Mouse (Mus musculus) heart, embryonic 16.5 days (tissue): ENCODE results near the gene Rbm19. TPM values are rescaled to one million over a fixed set of nuclear protein-coding genes. Genes with fewer than 3 reads are reported as not detected.
"Not testable (repeated sequence)": the region's sequence is repeated elsewhere in the genome, so short reads cannot be mapped to it uniquely, and the experiment has no call there.

Experiments
- ATAC-seq: fragments of 200-750 bp; cut with Nextera tagmentation; replicated peaks from 2 replicates; pipeline ENCODE4 v1.8.0; 2017; ENCODE audit warnings: moderate number of reproducible peaks; ENCODE audit not compliant: insufficient read depth, low FRiP score; ENCODE audit errors: extremely low read depth
- H3K27ac ChIP-seq: fragments of 300-500 bp; sonication (generic); 2 replicates; pipeline ENCODE4 v1.5.1; 2014; ENCODE audit warnings: mild to moderate bottlenecking, low read length, control low read depth, moderate library complexity
- H3K27me3 ChIP-seq: fragments of 300-500 bp; sonication (generic); 2 replicates; pipeline ENCODE4 v1.6.1; 2014; ENCODE audit warnings: low read length, mixed read lengths; ENCODE audit not compliant: control insufficient read depth, insufficient read depth
- H3K36me3 ChIP-seq: fragments of 300-500 bp; sonication (generic); 2 replicates; pipeline ENCODE4 v1.6.1; 2014; ENCODE audit not compliant: control insufficient read depth, insufficient read depth
- H3K4me1 ChIP-seq: fragments of 300-500 bp; sonication (generic); 2 replicates; pipeline ENCODE4 v1.6.1; 2014; ENCODE audit warnings: low read length, mixed read lengths; ENCODE audit not compliant: control insufficient read depth, insufficient read depth
- H3K4me2 ChIP-seq: fragments of 300-500 bp; sonication (generic); 2 replicates; pipeline ENCODE4 v1.6.1; 2014; ENCODE audit warnings: low read depth, mild to moderate bottlenecking, control low read depth, low read length
- H3K4me3 ChIP-seq: fragments of 300-500 bp; sonication (generic); 2 replicates; pipeline ENCODE4 v1.5.1; 2014; ENCODE audit warnings: mild to moderate bottlenecking, control low read depth, low read length
- H3K9ac ChIP-seq: fragments of 300-500 bp; sonication (generic); 2 replicates; pipeline ENCODE4 v1.6.1; 2014; ENCODE audit warnings: low read length, control low read depth
- H3K9me3 ChIP-seq: fragments of 300-500 bp; sonication (generic); replicated peaks from 2 replicates; pipeline ENCODE4 v1.6.1; 2016; ENCODE audit warnings: low read length; ENCODE audit not compliant: control insufficient read depth
- WGBS: fragments of 180-500 bp; shearing (Covaris S2); extraction: QIAGEN DNeasy Blood & Tissue Kit; methylation state at CpG from one replicate; pipeline ENCODE4 v1.1.7; 2014; 5-methylcytosine and 5-hydroxymethylcytosine counted together
- polyA plus RNA-seq: library from polyadenylated mRNA; unstranded; fragments of >200 nt; fragmentation: Nextera tagmentation; extraction: Ambion mirVana; gene quantifications from 2 replicates; pipeline ENCODE4 v1.2.1, GENCODE M21; 2015

The Rbm19 gene
- polyA plus RNA-seq, 1 experiment from 2014 or later: 14.6 TPM

GRCm38 (mm10) chr5:120102097-120102496, 14.2 kb upstream of the Rbm19 start:
- no peak overlapping the region for H3K9ac ChIP-seq
- 63% methylated on average over 8 of the region's 8 CpGs for WGBS
- no peaks in the 10 kb centered on the region for H3K9me3 ChIP-seq
- H3K4me1 ChIP-seq: no peaks in the 10 kb centered on the region
- no peak overlapping the region for H3K27ac ChIP-seq
- H3K4me3 ChIP-seq: no peak overlapping the region
- no peaks in the 10 kb centered on the region for H3K36me3 ChIP-seq
- ATAC-seq: no peak
- no peak overlapping the region for H3K4me2 ChIP-seq
- 0 out of 2 replicates have a peak, but pooled peaks cover 2% of the 10 kb centered on the region for H3K27me3 ChIP-seq

DNA sequence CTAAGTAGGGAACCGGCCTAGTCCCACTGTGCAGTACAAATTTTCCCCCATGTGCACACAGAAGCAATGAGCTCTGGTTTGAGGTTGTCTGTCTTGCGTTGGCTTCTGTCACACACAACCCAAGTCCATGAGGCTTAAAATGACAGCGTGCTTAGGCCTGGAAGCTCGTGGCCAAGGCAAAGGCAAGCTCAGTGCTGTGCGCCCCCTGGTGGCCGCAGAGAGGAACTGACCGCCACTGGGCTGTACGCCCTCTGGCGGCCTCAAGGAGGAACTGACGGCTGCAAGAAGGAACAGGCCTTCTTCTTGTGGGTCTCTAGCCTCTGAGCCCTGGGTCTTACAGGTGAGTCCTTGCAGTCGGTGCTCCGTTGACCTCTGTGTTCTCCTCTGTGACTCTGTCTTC, 13.5 kb upstream of the Rbm19 start:
- H3K4me1 ChIP-seq: no peaks in the 10 kb centered on the region
- no peaks in the 10 kb centered on the region for H3K36me3 ChIP-seq
- WGBS: 9% methylated on average over 12 of the region's 12 CpGs
- no peaks in the 10 kb centered on the region for H3K9me3 ChIP-seq
- H3K9ac ChIP-seq: no peak overlapping the region
- H3K4me2 ChIP-seq: no peak overlapping the region
- H3K4me3 ChIP-seq: no peak overlapping the region
- 0 out of 2 replicates have a peak, but pooled peaks cover 2% of the 10 kb centered on the region for H3K27me3 ChIP-seq
- no peak overlapping the region for H3K27ac ChIP-seq
- peak; percentile 34; the same call in 1 of the 2 replicates for ATAC-seq

GRCm38 (mm10) chr5:120103458-120103857, 12.8 kb upstream of the Rbm19 start:
- Histone ChIP-seq H3K36me3 (no peaks in the 10 kb centered on the region), H3K4me2 (no peak overlapping the region), H3K27me3 (0 out of 2 replicates have a peak, but pooled peaks cover 2% of the 10 kb centered on the region), H3K9me3 (no peaks in the 10 kb centered on the region), H3K27ac (no peak overlapping the region), H3K4me3 (no peak overlapping the region), H3K9ac (no peak overlapping the region), H3K4me1 (no peaks in the 10 kb centered on the region)
- ATAC-seq: no peak
- 36% methylated on average over 12 of the region's 12 CpGs for WGBS

- no peak overlapping the region for H3K27ac ChIP-seq
- peaks cover 2% of the 10 kb centered on the region; the same call in 1 of the 2 replicates for H3K27me3 ChIP-seq
- 19% methylated on average over 12 of the region's 12 CpGs for WGBS
- no peak; the same call in 1 of the 2 replicates for ATAC-seq
- no peaks in the 10 kb centered on the region for H3K9me3 ChIP-seq
- no peaks in the 10 kb centered on the region for H3K36me3 ChIP-seq
- no peak overlapping the region for H3K4me2 ChIP-seq
- no peaks in the 10 kb centered on the region for H3K4me1 ChIP-seq
- H3K4me3 ChIP-seq: no peak overlapping the region
- no peak overlapping the region for H3K9ac ChIP-seq
Measured at GRCm38 (mm10) chr5:120106424-120107073, 9.7 kb upstream of the Rbm19 start.

GRCm38 (mm10) chr5:120114361-120114760, 1.9 kb upstream of the Rbm19 start:
- Histone ChIP-seq H3K9ac (no peak overlapping the region), H3K4me2 (no peak overlapping the region), H3K4me1 (peaks cover 6% of the 10 kb centered on the region), H3K27ac (no peak overlapping the region), H3K27me3 (no peaks in the 10 kb centered on the region; the same call in 1 of the 2 replicates), H3K36me3 (peaks cover 5% of the 10 kb centered on the region; the same call in 1 of the 2 replicates), H3K4me3 (no peak overlapping the region), H3K9me3 (no peaks in the 10 kb centered on the region)
- 80% methylated on average over 12 of the region's 12 CpGs for WGBS
- ATAC-seq: no peak

DNA sequence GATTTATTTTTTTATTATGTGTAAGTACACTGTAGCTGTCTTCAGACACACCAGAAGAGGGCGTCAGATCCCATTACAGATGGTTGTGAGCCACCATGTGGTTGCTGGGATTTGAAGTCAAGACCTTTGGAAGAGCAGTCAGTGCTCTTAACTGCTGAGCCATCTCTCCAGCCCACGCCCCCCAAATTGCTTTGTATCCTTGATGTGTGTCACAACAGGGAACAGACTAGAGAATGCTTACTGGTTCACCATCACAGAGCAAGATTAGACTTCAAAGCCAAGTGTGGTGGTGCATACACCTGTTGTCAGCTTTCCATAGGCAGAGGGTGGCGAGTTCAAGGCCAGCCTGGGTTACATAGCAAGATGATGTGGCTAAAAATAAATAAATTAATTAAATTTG, 896 bp downstream of the Rbm19 start:
- not testable (repeated sequence) for H3K9ac ChIP-seq, ATAC-seq

DNA sequence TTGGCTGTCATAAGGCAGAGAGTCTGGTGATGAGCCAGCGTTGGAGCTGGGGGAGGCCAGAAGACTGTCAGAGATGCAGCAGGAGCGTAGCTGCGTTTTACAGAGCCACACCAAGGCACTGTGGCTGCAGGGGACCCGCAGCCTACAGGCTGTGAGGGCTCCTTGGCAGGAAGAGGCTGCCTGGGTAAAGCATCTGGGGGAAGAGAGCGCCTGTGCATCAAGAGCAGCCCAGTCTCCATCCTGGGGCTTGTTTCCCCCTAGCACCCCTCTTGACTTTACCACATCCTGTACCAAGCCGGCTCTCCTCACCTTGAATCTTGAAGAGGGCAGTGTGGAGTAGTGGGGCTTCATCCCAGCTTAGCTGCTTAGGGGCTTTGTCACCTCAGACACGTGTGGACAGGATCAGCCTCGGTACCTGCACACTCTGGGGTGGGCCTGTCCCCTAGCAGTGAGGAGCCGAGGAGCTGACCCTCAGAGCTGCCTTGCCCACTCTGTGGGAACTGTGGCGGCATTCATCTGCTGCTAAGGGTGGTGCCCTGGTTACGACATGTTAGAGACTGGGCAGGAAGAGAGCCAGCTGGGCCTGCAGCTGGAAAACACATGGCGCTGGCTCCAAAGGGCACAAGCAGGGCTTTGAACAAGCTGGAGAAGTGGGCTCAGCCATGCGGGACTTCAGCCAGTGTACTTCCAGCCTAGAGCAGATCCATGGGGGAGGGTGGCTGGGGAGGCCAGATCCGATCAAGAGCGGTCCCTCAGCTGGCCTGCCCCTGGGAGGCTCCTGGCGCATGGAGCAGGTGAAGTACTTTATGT, 8.8 kb downstream of the Rbm19 start:
- Histone ChIP-seq H3K27ac (peak overlapping the region; percentile 18; the same call in 1 of the 2 replicates), H3K27me3 (no peaks in the 10 kb centered on the region), H3K4me2 (no peak overlapping the region), H3K4me1 (no peaks in the 10 kb centered on the region), H3K4me3 (no peak overlapping the region), H3K9ac (no peak overlapping the region), H3K9me3 (no peaks in the 10 kb centered on the region), H3K36me3 (peaks cover 55% of the 10 kb centered on the region)
- WGBS: 89% methylated on average over 16 of the region's 16 CpGs
- ATAC-seq: peak; percentile 33

More for the DNA sequence above, 896 bp downstream of the Rbm19 start:
- H3K9me3 ChIP-seq, H3K27ac ChIP-seq, H3K4me1 ChIP-seq, H3K27me3 ChIP-seq: not testable (repeated sequence)
- Histone ChIP-seq H3K4me3 (peak overlapping the region; percentile 96), H3K4me2 (peak overlapping the region; percentile 99), H3K36me3 (peaks cover 25% of the 10 kb centered on the region)
- 44% methylated on average over 3 of the region's 3 CpGs for WGBS

- no peak for ATAC-seq
- Histone ChIP-seq H3K9me3 (no peaks in the 10 kb centered on the region), H3K27ac (no peak overlapping the region), H3K27me3 (no peaks in the 10 kb centered on the region), H3K4me2 (no peak overlapping the region), H3K4me1 (no peaks in the 10 kb centered on the region), H3K36me3 (peaks cover 43% of the 10 kb centered on the region), H3K4me3 (no peak overlapping the region), H3K9ac (no peak overlapping the region)
- WGBS: 59% methylated on average over 10 of the region's 10 CpGs
Measured at GRCm38 (mm10) chr5:120127641-120128040, 11.4 kb downstream of the Rbm19 start.

DNA sequence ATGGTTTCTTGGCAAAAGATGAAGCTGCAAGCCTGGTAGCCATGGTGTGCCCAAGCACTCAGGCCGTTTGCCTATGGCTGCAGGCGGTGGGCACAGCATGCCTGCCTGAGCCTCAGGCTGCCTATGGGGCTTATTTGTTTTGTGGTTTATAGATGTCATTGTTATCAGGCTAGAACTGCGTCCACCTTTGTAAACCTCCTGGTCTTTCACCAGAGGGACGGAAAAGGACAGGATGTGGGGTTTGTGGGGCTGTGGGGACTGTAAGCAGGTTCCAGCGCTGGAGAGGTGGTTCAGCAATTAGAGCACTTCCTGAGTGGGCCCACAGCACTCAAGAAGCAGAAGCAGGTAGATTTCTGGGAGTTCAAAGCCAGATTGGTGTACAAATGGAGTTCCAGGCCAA, 12.2 kb downstream of the Rbm19 start:
- H3K27me3 ChIP-seq: no peaks in the 10 kb centered on the region
- H3K4me1 ChIP-seq: no peaks in the 10 kb centered on the region
- no peak for ATAC-seq
- H3K27ac ChIP-seq: no peak overlapping the region
- H3K4me2 ChIP-seq: no peak overlapping the region
- no peak overlapping the region for H3K9ac ChIP-seq
- 85% methylated on average over 5 of the region's 5 CpGs for WGBS
- H3K9me3 ChIP-seq: no peaks in the 10 kb centered on the region
- H3K36me3 ChIP-seq: peaks cover 40% of the 10 kb centered on the region
- no peak overlapping the region for H3K4me3 ChIP-seq
